Mouse (Mus musculus) c-Kit-positive CD71-positive TER-119-negative erythroid progenitor cells, embryonic 14.5 days (primary cell): ENCODE measurements around the gene Arhgdib.
"Not testable (repeated sequence)": the region's sequence is repeated elsewhere in the genome, so short reads cannot be mapped to it uniquely, and the experiment has no call there.

ENCODE experiments used
- DNase-seq: peaks from one replicate; pipeline ENCODE4 v3.0.0-alpha.2; 2013; ENCODE audit warnings: low read depth

Arhgdib gene

DNA sequence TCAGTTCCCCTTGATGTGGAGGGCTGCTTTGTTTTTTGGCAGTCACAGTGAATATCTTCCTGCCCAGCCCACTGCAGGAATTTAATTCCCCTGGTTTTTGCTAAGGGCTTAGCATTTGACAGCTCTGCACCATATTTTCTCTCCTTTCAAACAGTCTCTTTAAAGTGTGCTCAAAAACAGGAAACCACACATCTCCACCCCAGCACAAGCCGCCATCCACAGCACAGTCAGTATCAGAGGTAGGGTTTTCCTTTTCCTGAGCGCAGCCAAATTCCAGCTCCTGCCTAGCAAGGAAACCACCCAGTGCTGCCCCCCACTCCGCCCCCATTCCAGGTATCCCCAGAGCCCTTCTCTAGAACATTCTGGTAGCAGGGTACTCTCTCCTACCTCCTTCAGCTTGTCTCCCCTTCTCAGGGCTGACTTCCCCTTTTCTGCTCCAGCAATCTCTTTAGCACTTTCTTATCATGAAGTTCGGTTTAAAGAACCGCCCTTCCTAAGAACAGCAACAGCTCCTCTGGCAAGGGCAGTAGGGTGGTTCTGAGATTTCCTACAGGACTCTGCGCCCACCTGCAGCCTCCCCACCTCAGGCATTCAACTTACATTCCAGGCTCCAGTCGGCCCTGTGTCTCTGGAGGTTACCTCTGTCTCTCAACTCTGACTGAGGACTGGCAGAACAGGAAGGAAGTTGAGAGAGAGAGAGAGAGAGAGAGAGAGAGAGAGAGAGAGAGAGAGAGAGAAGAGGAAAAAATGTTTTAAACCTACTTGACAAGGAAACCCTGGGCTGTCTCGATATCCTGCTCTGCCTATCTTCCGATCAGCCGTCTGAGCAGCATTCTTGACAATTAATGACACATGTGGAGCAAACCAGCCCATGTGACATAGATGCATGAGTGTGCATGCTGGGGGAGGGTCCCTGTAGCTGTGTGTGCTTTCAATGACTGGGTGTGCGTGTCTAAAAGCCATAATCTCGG is at the start of gene Arhgdib:
Arhgdib (minus strand) TSS at position 849 of the 971 bp plus-strand sequence.
- DNase-seq, result no peak

GRCm38 (mm10) chr6:136990557-136990956 is 48.9 kb upstream of the Arhgdib start:
- DNase-seq, result no peak

GRCm38 (mm10) chr6:136989824-136990497 is 48.3 kb upstream of the Arhgdib start:
- DNase-seq, result peak; percentile 24

DNA sequence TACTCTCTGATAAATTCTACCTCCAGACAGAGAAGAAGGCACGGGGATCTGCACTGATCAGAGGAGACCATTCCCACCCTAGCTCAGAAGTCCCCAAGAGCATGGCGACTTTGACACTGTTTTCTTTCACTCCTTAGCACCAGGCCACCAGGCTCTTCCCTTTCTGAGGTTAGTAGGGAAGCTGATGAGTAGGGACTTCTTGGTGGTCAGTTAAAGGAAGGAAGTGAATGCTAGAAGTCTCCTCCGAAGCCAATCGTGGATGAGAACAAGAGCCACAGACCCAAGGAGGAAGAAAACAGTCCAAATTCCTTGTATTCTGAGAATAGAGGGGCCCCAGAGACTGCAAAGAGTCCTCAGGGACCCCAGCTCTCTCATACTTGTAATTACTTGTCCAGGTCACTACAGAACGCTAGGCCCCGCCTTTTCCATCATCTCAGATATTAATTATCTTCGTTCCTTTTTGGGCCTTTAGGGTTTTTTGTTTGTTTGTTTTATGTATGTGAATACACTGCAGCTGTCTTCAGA is 46.9 kb upstream of the Arhgdib start:
- no peak for DNase-seq

GRCm38 (mm10) chr6:136986718-136987117 is 45.0 kb upstream of the Arhgdib start:
- no peak for DNase-seq

DNA sequence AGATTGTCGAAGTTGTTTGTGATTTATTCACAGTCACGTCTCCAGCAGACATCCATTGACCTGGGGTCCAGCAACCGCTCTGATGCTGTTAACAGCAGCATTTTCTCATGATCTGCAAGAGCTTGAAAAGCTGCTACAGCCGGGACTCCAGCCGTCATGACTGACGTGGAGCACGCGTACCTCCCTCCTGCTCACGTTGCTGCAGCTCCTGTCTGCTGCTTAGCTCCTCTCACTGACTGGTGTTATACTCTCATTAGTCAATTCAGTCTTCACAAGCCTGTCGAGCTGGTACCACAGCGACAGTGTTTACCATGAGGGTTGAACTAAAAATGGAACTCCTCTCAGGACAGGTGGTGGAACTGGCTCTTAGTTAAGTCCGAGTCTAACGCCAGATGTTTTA is 44.3 kb upstream of the Arhgdib start:
- DNase-seq, result no peak

DNA sequence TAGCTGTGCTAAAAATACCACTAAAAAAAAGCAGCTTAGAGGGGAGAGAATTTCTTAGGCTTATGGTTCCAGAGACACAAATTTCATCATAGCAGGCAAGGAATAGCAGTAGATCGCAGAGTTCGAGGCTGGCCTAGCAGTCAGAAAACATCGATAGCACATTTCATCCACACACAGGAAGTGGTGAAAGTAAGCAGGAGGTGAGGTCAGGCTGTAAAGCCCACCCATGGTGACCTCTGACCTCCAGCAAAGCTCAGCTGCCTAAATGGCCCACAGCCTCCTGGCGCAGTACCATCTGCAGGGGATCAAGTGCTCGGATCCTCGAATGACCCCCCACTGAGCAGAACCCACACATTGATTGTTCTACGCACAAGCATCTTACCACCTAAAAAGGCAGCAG is 41.5 kb upstream of the Arhgdib start:
- no peak for DNase-seq

DNA sequence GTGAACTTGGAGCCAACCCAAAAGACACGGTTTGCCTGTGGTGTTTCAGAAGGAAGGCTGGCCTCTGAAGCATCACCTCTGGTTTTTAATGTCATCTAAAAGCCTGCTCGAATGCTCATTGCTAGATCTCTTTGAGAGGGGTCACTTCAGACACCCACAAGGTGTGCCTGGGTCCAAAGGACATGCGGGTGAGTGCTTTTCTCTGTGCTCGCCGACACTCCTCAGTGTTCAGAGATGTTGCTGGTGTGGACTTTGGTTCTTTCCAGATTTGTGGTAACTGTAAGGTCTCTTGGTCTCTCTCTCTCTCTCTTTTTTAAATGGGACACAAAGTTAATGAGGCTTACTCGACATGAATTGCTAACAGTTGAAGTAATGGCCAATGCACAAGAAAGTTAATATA is 40.9 kb upstream of the Arhgdib start:
- DNase-seq, result no peak

DNA sequence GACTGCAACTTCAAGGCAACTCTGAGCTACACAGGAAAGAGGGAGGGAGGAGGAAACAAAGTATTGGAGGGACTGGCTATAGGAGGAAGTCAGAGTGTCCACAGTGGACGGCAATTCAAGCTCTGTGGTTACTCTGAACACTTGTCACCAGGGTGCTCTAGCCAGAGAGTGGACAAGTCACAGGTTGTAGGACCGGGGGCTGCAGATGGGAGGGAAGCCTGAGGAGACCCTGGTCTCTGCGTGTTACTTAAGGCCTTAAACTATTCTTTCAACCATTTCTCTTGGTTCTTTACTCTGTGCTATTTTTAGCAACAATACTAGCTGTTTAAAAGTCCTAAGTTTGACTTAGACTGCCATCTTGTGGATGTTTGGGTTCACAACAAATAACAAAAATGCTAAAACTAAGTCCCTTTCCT is 38.6 kb upstream of the Arhgdib start:
- peak; percentile 50 for DNase-seq

DNA sequence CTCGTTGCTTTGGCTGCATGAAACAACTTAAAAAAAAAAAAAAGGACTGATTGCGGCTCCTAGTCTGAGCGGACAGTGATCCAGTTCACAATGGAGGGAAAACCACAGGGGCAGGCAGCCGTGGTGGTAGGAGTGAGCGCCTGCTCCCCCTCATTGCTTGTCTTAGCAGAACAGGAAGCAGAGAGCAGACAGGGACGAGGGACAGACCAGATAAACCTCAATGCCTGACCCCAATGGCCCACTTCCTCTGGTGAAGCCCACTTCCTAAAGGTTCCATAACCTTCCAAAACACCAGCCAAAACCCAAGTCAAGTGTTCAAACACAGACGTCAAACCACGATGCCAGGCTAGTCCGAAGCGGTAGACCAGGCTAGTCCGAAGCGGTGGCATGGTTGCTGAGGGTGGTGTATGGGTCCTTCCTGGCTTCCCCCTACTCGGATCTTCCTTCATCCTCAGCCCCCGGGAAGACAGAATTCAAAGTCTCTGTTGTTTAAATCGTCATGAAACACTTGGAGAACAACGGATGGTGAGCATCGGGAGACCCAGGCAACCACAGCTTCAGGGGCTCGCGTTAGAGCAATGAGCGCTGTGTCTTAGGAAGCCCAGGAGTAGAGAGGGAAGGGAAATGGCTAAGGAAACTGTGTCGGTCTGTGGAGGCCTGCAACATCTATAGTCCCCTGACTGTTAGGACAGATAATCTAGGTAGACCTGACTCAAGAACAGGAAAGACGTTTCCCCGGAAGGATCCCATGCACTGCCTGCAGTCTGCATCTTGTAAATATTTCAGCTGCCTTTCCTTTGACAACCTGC is 37.8 kb upstream of the Arhgdib start:
- no peak for DNase-seq

DNA sequence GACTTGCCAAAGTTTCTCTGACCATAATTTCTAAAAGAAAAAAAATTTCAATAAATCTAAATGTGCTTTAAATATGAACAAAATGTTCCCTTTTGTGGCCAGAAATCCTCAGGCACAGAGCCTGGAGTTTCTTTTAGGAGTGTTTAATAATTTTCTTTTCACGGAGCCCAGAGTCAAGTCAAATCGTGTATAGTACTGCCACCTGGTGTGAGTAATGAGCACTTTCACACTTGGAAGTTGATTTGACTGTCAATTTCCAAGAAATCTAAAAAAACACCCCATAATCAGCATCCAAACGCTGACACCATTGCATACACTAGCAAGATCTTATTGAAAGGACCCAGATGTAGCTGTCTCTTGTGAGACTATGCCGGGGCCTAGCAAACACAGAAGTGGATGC is 27.2 kb upstream of the Arhgdib start:
- not testable (repeated sequence) for DNase-seq

DNA sequence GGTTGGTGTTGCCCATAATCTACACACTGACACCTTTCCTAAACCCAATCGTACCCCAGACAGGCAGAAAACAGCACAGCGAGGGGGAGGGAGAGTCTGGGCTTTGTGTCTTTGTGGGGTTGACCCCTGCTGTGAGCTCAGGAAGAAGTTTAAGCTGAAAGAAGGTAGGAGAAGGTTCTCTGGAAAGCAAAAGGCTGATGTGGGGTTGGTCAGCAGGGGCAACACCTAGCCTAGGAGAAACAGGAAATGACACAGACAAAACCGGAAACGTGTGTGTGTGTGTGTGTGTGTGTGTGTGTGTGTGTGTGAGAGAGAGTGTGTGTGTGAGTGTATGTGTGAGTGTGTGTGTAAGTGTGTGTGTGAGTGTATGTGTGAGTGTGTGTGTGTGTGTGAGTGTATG is 25.8 kb upstream of the Arhgdib start:
- DNase-seq, result no peak

GRCm38 (mm10) chr6:136965912-136966311 is 24.2 kb upstream of the Arhgdib start:
- DNase-seq, result no peak

GRCm38 (mm10) chr6:136964609-136965510 is 23.2 kb upstream of the Arhgdib start:
- no peak for DNase-seq

GRCm38 (mm10) chr6:136962957-136963356 is 21.3 kb upstream of the Arhgdib start:
- no peak for DNase-seq

DNA sequence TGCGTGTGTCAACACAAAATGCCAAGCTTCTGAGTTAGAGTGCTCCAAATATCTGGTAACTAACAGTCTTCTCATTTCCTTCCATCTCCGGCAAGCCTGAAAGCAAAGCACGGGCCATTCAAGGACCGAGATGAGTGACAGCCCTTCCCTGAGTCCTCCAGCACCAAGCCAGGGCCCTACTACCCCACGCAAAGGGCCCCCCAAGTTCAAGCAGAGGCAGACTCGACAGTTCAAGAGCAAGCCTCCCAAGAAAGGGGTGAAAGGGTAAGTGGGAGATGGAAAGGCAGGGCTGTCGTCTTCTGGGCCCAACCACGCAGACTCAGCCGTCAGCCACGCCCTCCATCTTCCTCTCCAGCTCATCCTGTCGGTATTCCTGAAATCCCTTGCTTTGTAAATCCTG is 17.4 kb upstream of the Arhgdib start:
- no peak for DNase-seq

GRCm38 (mm10) chr6:136957062-136957461 is 15.4 kb upstream of the Arhgdib start:
- DNase-seq, result no peak

DNA sequence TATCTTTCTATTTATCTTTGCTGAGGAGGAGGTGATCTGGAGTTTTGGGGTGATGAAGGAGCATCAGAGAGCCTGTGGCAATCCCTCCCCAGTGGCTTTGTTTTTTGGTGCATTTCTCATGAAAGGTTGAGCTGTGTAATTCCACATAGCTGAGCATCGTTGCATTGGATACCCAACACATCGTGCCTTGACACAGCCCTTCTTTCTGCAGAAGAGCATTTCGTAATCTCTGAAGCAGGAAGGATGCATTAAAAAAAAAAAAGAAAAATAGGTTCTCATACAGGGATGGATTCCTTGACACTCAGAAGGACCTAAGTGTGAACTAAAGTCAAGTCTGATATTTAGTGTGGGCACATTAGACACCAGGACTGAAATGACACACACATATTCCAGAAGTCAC is 13.5 kb upstream of the Arhgdib start:
- no peak for DNase-seq

- DNase-seq, result no peak
Observed at GRCm38 (mm10) chr6:136954715-136955114, 13.0 kb upstream of the Arhgdib start.

DNA sequence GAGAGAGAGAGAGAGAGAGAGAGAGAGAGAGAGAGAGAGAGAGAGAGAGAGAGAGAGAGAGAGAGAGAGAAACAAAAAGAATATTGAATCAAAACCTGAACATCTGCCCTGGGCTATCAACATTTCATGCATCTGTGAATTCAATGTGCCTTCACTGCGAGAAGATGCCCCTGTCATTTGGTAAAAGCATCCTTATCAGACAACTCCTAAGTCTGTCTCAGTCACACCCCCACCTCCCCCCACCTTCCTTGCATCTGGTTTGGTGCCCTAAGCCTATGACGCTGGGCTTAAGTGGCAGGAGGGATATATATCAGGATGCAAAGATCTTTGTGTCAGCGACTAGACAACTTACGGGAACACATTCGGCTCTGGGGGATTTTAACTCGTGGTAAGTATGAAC is 12.5 kb upstream of the Arhgdib start:
- no peak for DNase-seq

DNA sequence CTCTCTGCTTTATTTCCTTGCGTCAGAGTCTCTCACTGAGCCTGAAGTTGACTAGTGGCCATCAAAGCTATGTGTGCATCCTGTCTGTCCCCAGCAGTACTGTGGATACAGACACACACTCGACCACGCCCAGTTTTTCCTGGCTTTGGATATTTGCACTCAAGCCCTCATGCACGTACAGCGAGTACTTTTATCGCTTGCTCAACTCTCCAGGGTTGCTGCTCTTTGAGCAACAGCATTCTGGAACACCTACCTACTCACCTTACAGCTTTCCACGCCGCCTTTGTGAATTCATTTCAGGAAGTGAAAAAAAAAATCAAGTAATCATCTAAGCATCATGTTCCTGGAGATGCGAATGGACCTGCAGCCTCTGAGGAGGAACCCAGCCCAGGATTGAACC is 11.2 kb upstream of the Arhgdib start:
- DNase-seq, result no peak
